Mouse (Mus musculus) hindbrain, embryonic 16.5 days (tissue): Measurements from ENCODE around the gene Olfr578. TPM values are rescaled to one million over a fixed set of nuclear protein-coding genes. Genes with fewer than 3 reads are reported as not detected.

Experiments used
- ATAC-seq: fragments of 200-750 bp; cut with Nextera tagmentation; 2 replicates; pipeline ENCODE4 v1.8.0; 2017; ENCODE audit warnings: moderate TSS enrichment, moderate library complexity
- H3K27ac ChIP-seq: fragments of 300-500 bp; sonication (generic); 2 replicates; pipeline ENCODE4 v1.5.1; 2014; ENCODE audit warnings: low read depth, mild to moderate bottlenecking, control low read depth, low read length, moderate library complexity
- H3K27me3 ChIP-seq: fragments of 300-500 bp; sonication (generic); replicated peaks from 2 replicates; pipeline ENCODE4 v1.6.1; 2014; ENCODE audit warnings: low read length; ENCODE audit not compliant: control insufficient read depth, insufficient read depth
- H3K36me3 ChIP-seq: fragments of 300-500 bp; sonication (generic); 2 replicates; pipeline ENCODE4 v1.6.1; 2014; ENCODE audit warnings: mild to moderate bottlenecking, low read length, moderate library complexity, mixed read lengths; ENCODE audit not compliant: control insufficient read depth, insufficient read depth
- H3K4me1 ChIP-seq: fragments of 300-500 bp; sonication (generic); 2 replicates; pipeline ENCODE4 v1.6.1; 2014; ENCODE audit warnings: low read depth, low read length; ENCODE audit not compliant: control insufficient read depth, insufficient read depth
- H3K4me2 ChIP-seq: fragments of 300-500 bp; sonication (generic); 2 replicates; pipeline ENCODE4 v1.6.1; 2014; ENCODE audit warnings: mild to moderate bottlenecking, low read length, control low read depth, moderate library complexity
- H3K4me3 ChIP-seq: fragments of 300-500 bp; sonication (generic); 2 replicates; pipeline ENCODE4 v1.5.1; 2014; ENCODE audit warnings: mild to moderate bottlenecking, low read length, control low read depth, moderate library complexity
- H3K9ac ChIP-seq: fragments of 300-500 bp; sonication (generic); 2 replicates; pipeline ENCODE4 v1.6.1; 2014; ENCODE audit warnings: low read depth, mild to moderate bottlenecking, control low read depth, low read length, moderate library complexity
- H3K9me3 ChIP-seq: fragments of 300-500 bp; sonication (generic); 2 replicates; pipeline ENCODE4 v1.6.1; 2014; ENCODE audit warnings: mild to moderate bottlenecking, low read length, moderate library complexity; ENCODE audit not compliant: control insufficient read depth
- WGBS: fragments of 180-500 bp; shearing (Covaris S2); extraction: QIAGEN DNeasy Blood & Tissue Kit; methylation state at CpG from one replicate; pipeline ENCODE4 v1.1.7; 2014; 5-methylcytosine and 5-hydroxymethylcytosine counted together
- polyA plus RNA-seq: library from polyadenylated mRNA; unstranded; fragments of >200 nt; fragmentation: Nextera tagmentation; extraction: Ambion mirVana; gene quantifications from 2 replicates; pipeline ENCODE4 v1.2.1, GENCODE M21; 2015

Olfr578 gene
- not detected in 2 replicates for polyA plus RNA-seq

DNA sequence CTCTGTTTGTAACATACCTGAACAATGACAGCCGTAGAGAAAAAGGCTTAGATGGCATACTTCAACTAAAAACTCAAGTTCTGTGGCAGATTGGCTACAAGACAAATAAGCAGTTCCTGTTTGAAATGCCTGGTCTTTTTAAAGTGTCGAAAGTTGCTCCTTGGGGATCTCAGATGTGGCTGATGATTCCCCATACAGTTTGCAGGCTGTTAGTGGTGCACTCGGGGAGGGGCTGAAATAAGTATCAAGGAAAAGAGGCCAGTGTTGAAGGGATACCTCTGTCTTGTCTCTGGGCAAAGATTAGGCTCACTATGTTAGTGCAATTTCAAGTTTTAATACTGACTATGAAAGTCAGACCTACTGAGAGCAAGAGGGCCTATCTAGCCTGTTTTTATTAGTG lies at the start of gene Olfr578:
Gene Olfr578 (minus strand): TSS at position 101 of the 400 bp plus-strand sequence.
- Histone ChIP-seq H3K36me3 (no peaks in the 10 kb centered on the region), H3K27me3 (no peaks in the 10 kb centered on the region), H3K9ac (no peak within 1 kb of the TSS), H3K4me3 (no peak within 1 kb of the TSS), H3K4me2 (no peak within 1 kb of the TSS), H3K9me3 (no peaks in the 10 kb centered on the region), H3K27ac (no peak within 1 kb of the TSS), H3K4me1 (no peaks in the 10 kb centered on the region)
- WGBS = 81% methylated on average over 3 of the region's 3 CpGs
- ATAC-seq = no peak

DNA sequence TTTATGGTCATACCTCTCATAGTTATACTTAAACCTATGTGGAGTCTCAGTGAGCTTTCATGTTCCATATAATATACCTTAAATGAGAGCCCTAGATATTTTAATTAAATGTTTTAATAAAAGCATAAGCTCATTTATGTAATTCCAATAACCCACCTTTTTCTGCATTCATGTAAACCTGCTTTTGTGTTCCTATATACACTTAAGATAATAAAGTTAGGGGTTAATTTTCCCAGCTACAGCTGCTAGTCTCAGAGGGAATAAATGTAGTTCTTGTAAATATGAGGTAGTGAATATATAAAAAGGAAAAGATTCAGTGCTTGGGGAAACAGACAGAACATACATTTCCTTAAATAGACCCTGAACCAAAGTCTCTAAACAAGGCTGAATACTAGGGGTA lies 48.6 kb upstream of the Olfr578 start, which contains the start of gene Olfr582:
Gene Olfr582 (plus strand): TSS at position 301 of the 400 bp plus-strand sequence.
- no peaks in the 10 kb centered on the region for H3K36me3 ChIP-seq
- no peak for ATAC-seq
- no peaks in the 10 kb centered on the region for H3K4me1 ChIP-seq
- no peak within 1 kb of the TSS for H3K4me2 ChIP-seq
- no peaks in the 10 kb centered on the region for H3K9me3 ChIP-seq
- H3K27me3 ChIP-seq = no peaks in the 10 kb centered on the region
- H3K27ac ChIP-seq = no peak within 1 kb of the TSS
- no peak within 1 kb of the TSS for H3K9ac ChIP-seq
- H3K4me3 ChIP-seq = no peak within 1 kb of the TSS

DNA sequence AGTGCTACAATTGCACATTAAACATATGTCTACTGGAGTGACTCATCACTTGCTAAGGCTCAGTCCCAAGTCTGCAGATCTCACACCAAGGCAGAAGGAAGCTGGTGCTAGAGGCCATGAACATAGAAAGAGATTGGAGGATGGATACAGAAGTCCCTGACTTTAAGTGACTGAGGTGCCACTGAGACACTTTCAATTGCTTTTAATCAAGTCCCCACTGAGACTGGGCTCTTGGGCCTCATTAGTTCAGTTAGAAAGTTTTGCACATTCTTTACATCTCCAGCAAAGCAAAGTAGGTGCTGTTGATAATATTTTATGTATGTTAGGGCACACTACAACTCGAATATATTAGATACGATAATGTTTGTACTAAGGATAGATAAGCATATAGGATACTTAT lies 13.3 kb downstream of the Olfr578 start, which contains the start of gene Olfr577:
Gene Olfr577 (minus strand): TSS at position 101 of the 400 bp plus-strand sequence.
- Histone ChIP-seq H3K9me3 (no peaks in the 10 kb centered on the region), H3K27me3 (no peaks in the 10 kb centered on the region), H3K4me1 (no peaks in the 10 kb centered on the region), H3K4me3 (no peak within 1 kb of the TSS), H3K9ac (no peak within 1 kb of the TSS), H3K27ac (no peak within 1 kb of the TSS), H3K4me2 (no peak within 1 kb of the TSS), H3K36me3 (no peaks in the 10 kb centered on the region)
- WGBS = 87% methylated on average over 2 of the region's 2 CpGs
- no peak for ATAC-seq

DNA sequence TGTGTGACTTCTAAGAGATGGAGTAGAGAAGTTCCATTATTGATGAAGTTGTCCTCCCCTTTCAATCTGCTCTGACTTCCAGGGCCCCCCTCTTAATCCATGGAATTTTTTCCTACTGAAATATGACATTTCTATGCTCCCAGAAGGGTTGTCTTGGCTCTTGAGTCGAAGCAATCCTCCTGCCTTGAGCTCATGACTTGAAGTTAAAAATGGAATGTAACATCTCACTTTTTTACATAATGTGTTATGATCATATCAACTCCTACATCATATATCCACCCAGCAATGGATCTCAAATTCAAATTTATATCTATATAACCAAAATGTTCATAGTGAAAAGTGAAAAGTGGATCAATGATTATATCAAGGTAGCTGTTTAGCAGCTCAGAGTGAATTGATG lies 14.7 kb downstream of the Olfr578 start:
- H3K4me3 ChIP-seq = no peak overlapping the region
- no peak overlapping the region for H3K9ac ChIP-seq
- H3K27ac ChIP-seq = no peak overlapping the region
- H3K4me1 ChIP-seq = no peaks in the 10 kb centered on the region
- no peak overlapping the region for H3K4me2 ChIP-seq
- no peak for ATAC-seq
- H3K27me3 ChIP-seq = no peaks in the 10 kb centered on the region
- H3K36me3 ChIP-seq = no peaks in the 10 kb centered on the region
- WGBS = 50% methylated on average over 1 of the region's 1 CpGs
- H3K9me3 ChIP-seq = no peaks in the 10 kb centered on the region

DNA sequence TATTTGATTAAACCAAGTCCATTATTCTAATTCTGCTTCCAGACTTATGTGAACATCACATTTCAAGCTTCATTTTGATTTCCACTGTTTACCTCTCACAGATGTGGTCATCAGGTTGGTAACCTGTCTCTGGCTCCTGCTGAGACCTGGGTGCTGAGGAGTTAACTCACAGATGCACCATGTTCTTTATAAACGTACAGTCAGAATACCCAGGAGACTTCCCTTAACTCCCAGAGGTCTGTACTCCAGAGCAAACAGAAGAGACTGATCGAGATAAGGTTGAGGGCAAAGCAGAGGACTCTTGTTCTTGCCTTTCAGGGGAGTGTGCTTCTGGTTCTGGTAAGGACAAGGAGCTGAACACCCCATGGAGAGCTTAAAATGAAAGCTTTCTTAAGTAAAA lies 26.8 kb downstream of the Olfr578 start, which contains the start of gene Olfr576:
Gene Olfr576 (plus strand): TSS at position 301 of the 400 bp plus-strand sequence.
- WGBS = 54% methylated on average over 2 of the region's 2 CpGs
- Histone ChIP-seq H3K36me3 (no peaks in the 10 kb centered on the region), H3K9ac (no peak within 1 kb of the TSS), H3K27me3 (no peaks in the 10 kb centered on the region), H3K4me2 (no peak within 1 kb of the TSS), H3K9me3 (no peaks in the 10 kb centered on the region), H3K27ac (no peak within 1 kb of the TSS), H3K4me3 (no peak within 1 kb of the TSS), H3K4me1 (no peaks in the 10 kb centered on the region)
- ATAC-seq = no peak

DNA sequence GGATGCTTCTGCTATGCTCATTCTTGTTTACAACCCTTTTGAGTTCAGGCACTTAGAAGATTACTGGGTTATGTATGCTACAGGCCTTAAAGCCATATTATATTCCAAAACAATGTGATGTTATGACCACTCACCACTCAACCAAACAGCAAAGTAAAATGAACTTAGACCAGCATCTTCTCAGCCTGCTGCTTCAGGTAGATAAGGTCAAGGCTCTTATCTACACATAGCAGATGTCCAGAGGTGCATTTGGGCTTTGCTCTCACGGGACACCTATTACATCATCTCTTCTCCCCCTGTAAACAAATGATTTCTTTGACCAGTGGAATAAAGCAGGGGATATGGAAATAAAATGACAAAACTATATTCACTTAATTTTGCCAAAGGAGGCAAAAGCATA lies 30.5 kb downstream of the Olfr578 start, which contains the start of gene Olfr575:
Gene Olfr575 (minus strand): TSS at position 183 of the 400 bp plus-strand sequence.
- Histone ChIP-seq H3K9ac (no peak within 1 kb of the TSS), H3K4me1 (no peaks in the 10 kb centered on the region), H3K27me3 (no peaks in the 10 kb centered on the region), H3K9me3 (no peaks in the 10 kb centered on the region), H3K4me2 (no peak within 1 kb of the TSS), H3K4me3 (no peak within 1 kb of the TSS), H3K27ac (no peak within 1 kb of the TSS), H3K36me3 (no peaks in the 10 kb centered on the region)
- WGBS = 66% methylated on average over 1 of the region's 1 CpGs
- no peak for ATAC-seq

DNA sequence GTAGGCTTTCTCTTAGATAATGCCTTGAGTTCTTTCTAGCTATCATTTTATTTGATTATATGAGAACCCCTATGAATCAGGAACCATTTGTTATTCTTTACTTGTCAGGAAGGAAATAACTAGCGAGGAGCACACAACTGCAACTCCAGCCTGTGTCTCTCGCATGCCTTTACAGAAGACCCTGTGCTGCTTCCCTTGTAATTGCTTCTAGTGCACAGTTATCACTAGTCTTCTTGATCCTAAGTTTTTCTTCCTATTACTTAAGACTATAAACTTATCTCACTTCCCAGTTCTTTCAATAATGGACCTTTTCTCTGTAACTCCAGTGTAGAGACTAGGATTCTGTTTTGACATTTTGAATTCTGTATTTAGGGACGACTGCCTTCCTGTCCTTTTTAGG lies 31.0 kb downstream of the Olfr578 start:
- no peak for ATAC-seq
- H3K27ac ChIP-seq = no peak overlapping the region
- WGBS = 87% methylated on average over 3 of the region's 3 CpGs

DNA sequence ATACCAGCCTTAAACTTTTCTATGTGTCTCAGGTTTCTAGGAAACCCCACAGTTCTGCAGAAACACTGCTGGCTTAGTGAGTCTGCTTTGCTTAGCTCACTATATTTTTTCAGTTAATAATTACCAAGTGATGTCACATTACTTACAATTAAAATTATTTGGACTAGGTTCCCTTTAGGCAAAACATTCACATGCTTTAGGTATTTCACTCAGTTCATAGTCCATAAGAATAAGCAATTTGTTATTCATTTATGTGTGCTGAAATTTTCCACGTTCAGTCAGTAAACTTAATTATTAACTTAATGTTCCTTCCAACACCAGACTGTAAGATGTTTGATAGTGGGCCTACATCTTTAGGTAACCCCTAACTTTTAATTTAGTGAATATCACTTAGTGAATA lies 38.4 kb downstream of the Olfr578 start:
- Histone ChIP-seq H3K9me3 (no peaks in the 10 kb centered on the region), H3K27ac (no peak overlapping the region), H3K4me1 (no peaks in the 10 kb centered on the region), H3K27me3 (no peaks in the 10 kb centered on the region), H3K4me3 (no peak overlapping the region), H3K36me3 (no peaks in the 10 kb centered on the region), H3K4me2 (no peak overlapping the region), H3K9ac (no peak overlapping the region)
- 62% methylated on average over 1 of the region's 1 CpGs for WGBS
- no peak for ATAC-seq

More for the DNA sequence above, 31.0 kb downstream of the Olfr578 start:
- Histone ChIP-seq H3K9ac (no peak overlapping the region), H3K4me3 (no peak overlapping the region), H3K4me2 (no peak overlapping the region), H3K4me1 (no peaks in the 10 kb centered on the region), H3K9me3 (no peaks in the 10 kb centered on the region), H3K27me3 (no peaks in the 10 kb centered on the region), H3K36me3 (no peaks in the 10 kb centered on the region)

DNA sequence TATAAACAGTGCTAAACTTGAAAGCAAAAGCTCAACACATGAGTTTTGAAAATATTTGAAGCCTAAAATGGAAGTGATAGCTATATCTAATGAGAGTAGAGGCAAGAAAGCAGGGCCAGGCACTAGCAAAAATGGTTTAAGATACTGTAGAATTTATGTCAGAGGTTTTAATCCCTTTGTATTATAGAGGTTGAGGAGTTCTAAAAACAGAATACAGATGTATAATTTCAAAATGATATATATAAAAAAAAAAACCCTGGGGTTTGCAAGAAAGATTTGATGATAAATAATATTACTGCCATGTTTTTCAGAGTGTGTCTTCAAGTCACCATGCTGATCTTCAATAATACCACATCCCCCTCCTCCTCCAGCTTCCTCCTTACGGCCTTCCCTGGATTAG lies 41.0 kb downstream of the Olfr578 start, which contains the start of gene Olfr574:
Gene Olfr574 (plus strand): TSS at position 301 of the 400 bp plus-strand sequence.
- Histone ChIP-seq H3K27ac (no peak within 1 kb of the TSS), H3K9me3 (no peaks in the 10 kb centered on the region), H3K4me1 (no peaks in the 10 kb centered on the region), H3K4me2 (no peak within 1 kb of the TSS), H3K9ac (no peak within 1 kb of the TSS), H3K36me3 (no peaks in the 10 kb centered on the region), H3K4me3 (no peak within 1 kb of the TSS), H3K27me3 (no peaks in the 10 kb centered on the region)
- 91% methylated on average over 1 of the region's 1 CpGs for WGBS
- no peak for ATAC-seq
